Mouse (Mus musculus): Measurements from ENCODE around the gene Espn. TPM values are rescaled to one million over a fixed set of nuclear protein-coding genes. Genes with fewer than 3 reads are reported as not detected.
A peak's percentile ranks its signal among the peaks of the same experiment; 100 is the strongest.

Espn gene
- polyA plus RNA-seq, 1 experiment from 2014 or later, result not detected

GRCm38 (mm10) chr4:152126026-152126920 is 25.9 kb downstream of the Espn start:
- peak overlapping the region; percentile 47 for H3K4me2 ChIP-seq (ENCODE audit: low read length)
- no peak overlapping the region for H3K27ac ChIP-seq (replicated peaks; ENCODE audit: low read depth, low read length)
- H3K36me3 ChIP-seq (ENCODE audit: control insufficient read depth, insufficient read depth, low read length), result no peaks in the 10 kb centered on the region
- 2% methylated on average over 65 of the region's 65 CpGs for WGBS
- H3K27me3 ChIP-seq (ENCODE audit: control insufficient read depth, insufficient read depth, low read length), result peaks cover 100% of the 10 kb centered on the region
- no peaks in the 10 kb centered on the region for H3K9me3 ChIP-seq (ENCODE audit: control insufficient read depth, low read length)
- peak overlapping the region; percentile 20; the same call in 1 of the 2 replicates for H3K9ac ChIP-seq (replicated peaks; ENCODE audit: low read length)
- peak overlapping the region; percentile 24 for H3K4me3 ChIP-seq (replicated peaks; ENCODE audit: low read depth, low read length)
- peaks cover 16% of the 10 kb centered on the region for H3K4me1 ChIP-seq (ENCODE audit: control insufficient read depth, insufficient read depth, low read length)
- no peak for ATAC-seq (ENCODE audit: low FRiP score, low TSS enrichment)
- DNase-seq, result peak; percentile 58

GRCm38 (mm10) chr4:152125161-152126025 is 26.8 kb downstream of the Espn start:
- H3K9me3 ChIP-seq (ENCODE audit: control insufficient read depth, low read length), result no peaks in the 10 kb centered on the region
- ATAC-seq (ENCODE audit: low FRiP score, low TSS enrichment) (no peak), DNase-seq (peak; percentile 28)
- WGBS, result 4% methylated on average over 56 of the region's 56 CpGs
- H3K9ac ChIP-seq (replicated peaks; ENCODE audit: low read length), result no peak overlapping the region
- peak overlapping the region; percentile 47 for H3K4me2 ChIP-seq (ENCODE audit: low read length)
- H3K27ac ChIP-seq (replicated peaks; ENCODE audit: low read depth, low read length), result no peak overlapping the region
- H3K36me3 ChIP-seq (ENCODE audit: control insufficient read depth, insufficient read depth, low read length), result no peaks in the 10 kb centered on the region
- peaks cover 100% of the 10 kb centered on the region for H3K27me3 ChIP-seq (ENCODE audit: control insufficient read depth, insufficient read depth, low read length)
- H3K4me1 ChIP-seq (ENCODE audit: control insufficient read depth, insufficient read depth, low read length), result peaks cover 13% of the 10 kb centered on the region
- H3K4me3 ChIP-seq (replicated peaks; ENCODE audit: low read depth, low read length), result peak overlapping the region; percentile 24

- H3K4me1 ChIP-seq (ENCODE audit: control insufficient read depth, insufficient read depth, low read length), result peaks cover 16% of the 10 kb centered on the region; the same call in 1 of the 2 replicates
- 8% methylated on average over 13 of the region's 13 CpGs for WGBS
- peaks cover 100% of the 10 kb centered on the region for H3K27me3 ChIP-seq (ENCODE audit: control insufficient read depth, insufficient read depth, low read length)
- H3K4me3 ChIP-seq (replicated peaks; ENCODE audit: low read depth, low read length), result no peak overlapping the region
- H3K4me2 ChIP-seq (ENCODE audit: low read length), result no peak overlapping the region
- H3K9ac ChIP-seq (replicated peaks; ENCODE audit: low read length), result no peak overlapping the region
- no peak overlapping the region for H3K27ac ChIP-seq (replicated peaks; ENCODE audit: low read depth, low read length)
- no peak for ATAC-seq (ENCODE audit: low FRiP score, low TSS enrichment)
- H3K9me3 ChIP-seq (ENCODE audit: control insufficient read depth, low read length), result no peaks in the 10 kb centered on the region
- H3K36me3 ChIP-seq (ENCODE audit: control insufficient read depth, insufficient read depth, low read length), result no peaks in the 10 kb centered on the region
- DNase-seq, result no peak
Observed at GRCm38 (mm10) chr4:152124361-152124961, 27.7 kb downstream of the Espn start.

- Histone ChIP-seq H3K36me3 (ENCODE audit: control insufficient read depth, insufficient read depth, low read length) (no peaks in the 10 kb centered on the region), H3K4me3 (replicated peaks; ENCODE audit: low read depth, low read length) (no peak overlapping the region), H3K27me3 (ENCODE audit: control insufficient read depth, insufficient read depth, low read length) (peaks cover 95% of the 10 kb centered on the region), H3K9me3 (ENCODE audit: control insufficient read depth, low read length) (no peaks in the 10 kb centered on the region), H3K27ac (replicated peaks; ENCODE audit: low read depth, low read length) (no peak overlapping the region), H3K9ac (replicated peaks; ENCODE audit: low read length) (no peak overlapping the region), H3K4me2 (ENCODE audit: low read length) (peak overlapping the region; percentile 30), H3K4me1 (ENCODE audit: control insufficient read depth, insufficient read depth, low read length) (peaks cover 15% of the 10 kb centered on the region; the same call in 1 of the 2 replicates)
- under 1% methylated on average over 12 of the region's 12 CpGs for WGBS
- ATAC-seq (ENCODE audit: low FRiP score, low TSS enrichment) (no peak), DNase-seq (no peak)
Observed at GRCm38 (mm10) chr4:152121183-152121505, 31.0 kb downstream of the Espn start.

- H3K4me2 ChIP-seq (ENCODE audit: low read length), result peak overlapping the region; percentile 30
- ATAC-seq (ENCODE audit: low FRiP score, low TSS enrichment) (no peak), DNase-seq (no peak)
- H3K4me3 ChIP-seq (replicated peaks; ENCODE audit: low read depth, low read length), result peak overlapping the region; percentile 3; the same call in 1 of the 2 replicates
- peak overlapping the region; percentile 2; the same call in 1 of the 2 replicates for H3K9ac ChIP-seq (replicated peaks; ENCODE audit: low read length)
- H3K9me3 ChIP-seq (ENCODE audit: control insufficient read depth, low read length), result no peaks in the 10 kb centered on the region
- 2% methylated on average over 31 of the region's 31 CpGs for WGBS
- peaks cover 15% of the 10 kb centered on the region; the same call in 1 of the 2 replicates for H3K4me1 ChIP-seq (ENCODE audit: control insufficient read depth, insufficient read depth, low read length)
- peaks cover 94% of the 10 kb centered on the region for H3K27me3 ChIP-seq (ENCODE audit: control insufficient read depth, insufficient read depth, low read length)
- H3K36me3 ChIP-seq (ENCODE audit: control insufficient read depth, insufficient read depth, low read length), result no peaks in the 10 kb centered on the region
- no peak overlapping the region for H3K27ac ChIP-seq (replicated peaks; ENCODE audit: low read depth, low read length)
Observed at GRCm38 (mm10) chr4:152120311-152121182, 31.6 kb downstream of the Espn start.

GRCm38 (mm10) chr4:152119396-152120292 is 32.5 kb downstream of the Espn start:
- Histone ChIP-seq H3K36me3 (ENCODE audit: control insufficient read depth, insufficient read depth, low read length) (no peaks in the 10 kb centered on the region), H3K4me3 (replicated peaks; ENCODE audit: low read depth, low read length) (no peak overlapping the region), H3K27me3 (ENCODE audit: control insufficient read depth, insufficient read depth, low read length) (peaks cover 94% of the 10 kb centered on the region), H3K27ac (replicated peaks; ENCODE audit: low read depth, low read length) (no peak overlapping the region), H3K4me1 (ENCODE audit: control insufficient read depth, insufficient read depth, low read length) (peaks cover 17% of the 10 kb centered on the region; the same call in 1 of the 2 replicates), H3K4me2 (ENCODE audit: low read length) (peak overlapping the region; percentile 21; the same call in 1 of the 2 replicates), H3K9me3 (ENCODE audit: control insufficient read depth, low read length) (no peaks in the 10 kb centered on the region), H3K9ac (replicated peaks; ENCODE audit: low read length) (0 out of 2 replicates have a peak overlapping the region, but pooled peaks have one; percentile 2)
- DNase-seq (peak; percentile 60), ATAC-seq (ENCODE audit: low FRiP score, low TSS enrichment) (no peak)
- WGBS, result 3% methylated on average over 39 of the region's 39 CpGs

GRCm38 (mm10) chr4:152117538-152117937 is 34.6 kb downstream of the Espn start:
- no peak for ATAC-seq (ENCODE audit: low FRiP score, low TSS enrichment)
- Histone ChIP-seq H3K36me3 (ENCODE audit: control insufficient read depth, insufficient read depth, low read length) (peaks cover 1% of the 10 kb centered on the region; the same call in 1 of the 2 replicates), H3K4me3 (replicated peaks; ENCODE audit: low read depth, low read length) (no peak overlapping the region), H3K4me1 (ENCODE audit: control insufficient read depth, insufficient read depth, low read length) (peaks cover 17% of the 10 kb centered on the region; the same call in 1 of the 2 replicates), H3K27ac (replicated peaks; ENCODE audit: low read depth, low read length) (no peak overlapping the region), H3K27me3 (ENCODE audit: control insufficient read depth, insufficient read depth, low read length) (peaks cover 81% of the 10 kb centered on the region), H3K9me3 (ENCODE audit: control insufficient read depth, low read length) (no peaks in the 10 kb centered on the region), H3K9ac (replicated peaks; ENCODE audit: low read length) (no peak overlapping the region), H3K4me2 (ENCODE audit: low read length) (no peak overlapping the region)
- WGBS, result 68% methylated on average over 9 of the region's 9 CpGs
- DNase-seq, result no peak
